Mouse (Mus musculus) Muller cell, postnatal 12 days (primary cell): ENCODE data around the gene Gpr27.
A peak's percentile ranks its signal among the peaks of the same experiment; 100 is the strongest.

Experiments
- DNase-seq: peaks from one replicate; pipeline ENCODE4 v3.0.0-alpha.2; 2015; ENCODE audit errors: inconsistent ontology term

Gene Gpr27

GRCm38 (mm10) chr6:99677325-99677724 is 15.2 kb upstream of the Gpr27 start:
- no peak for DNase-seq

- DNase-seq, result no peak
These were observed 14.4 kb upstream of the Gpr27 start for GRCm38 (mm10) chr6:99678108-99678507.

- no peak for DNase-seq
These were observed 8.5 kb upstream of the Gpr27 start for GRCm38 (mm10) chr6:99683974-99684373.

- no peak for DNase-seq
These were observed 7.6 kb upstream of the Gpr27 start for GRCm38 (mm10) chr6:99684899-99685298.

GRCm38 (mm10) chr6:99688513-99688912 is 4.0 kb upstream of the Gpr27 start:
- DNase-seq, result no peak

GRCm38 (mm10) chr6:99691666-99692205 is 743 bp upstream of the Gpr27 start:
- no peak for DNase-seq

- peak; percentile 13 for DNase-seq
These were observed 700 bp downstream of the Gpr27 start for GRCm38 (mm10) chr6:99692916-99693841.

GRCm38 (mm10) chr6:99700484-99700883 is 8.0 kb downstream of the Gpr27 start:
- no peak for DNase-seq

GRCm38 (mm10) chr6:99711576-99712101 is 19.2 kb downstream of the Gpr27 start:
- DNase-seq, result no peak

GRCm38 (mm10) chr6:99713256-99713655 is 20.8 kb downstream of the Gpr27 start:
- DNase-seq, result no peak

- no peak for DNase-seq
These were observed 22.7 kb downstream of the Gpr27 start for GRCm38 (mm10) chr6:99715191-99715590.

GRCm38 (mm10) chr6:99715913-99716312 is 23.4 kb downstream of the Gpr27 start:
- DNase-seq, result no peak

GRCm38 (mm10) chr6:99721032-99721431 is 28.6 kb downstream of the Gpr27 start:
- DNase-seq, result no peak

- DNase-seq, result no peak
These were observed 29.9 kb downstream of the Gpr27 start for GRCm38 (mm10) chr6:99722390-99722789.

- DNase-seq, result peak; percentile 21
These were observed 33.6 kb downstream of the Gpr27 start, which contains the start of gene Prok2 for GRCm38 (mm10) chr6:99725971-99726561. TSS of gene Prok2 (minus strand) at chr6:99726392.

- peak; percentile 11 for DNase-seq
These were observed 34.3 kb downstream of the Gpr27 start for GRCm38 (mm10) chr6:99726576-99727303.

- DNase-seq, result no peak
These were observed 37.4 kb downstream of the Gpr27 start for GRCm38 (mm10) chr6:99729853-99730252.

- DNase-seq, result no peak
These were observed 39.4 kb downstream of the Gpr27 start for GRCm38 (mm10) chr6:99731926-99732325.

- no peak for DNase-seq
These were observed 40.2 kb downstream of the Gpr27 start for GRCm38 (mm10) chr6:99732673-99733072.

- DNase-seq, result peak; percentile 26
These were observed 42.2 kb downstream of the Gpr27 start for GRCm38 (mm10) chr6:99734666-99735065.

GRCm38 (mm10) chr6:99742866-99743265 is 50.4 kb downstream of the Gpr27 start:
- no peak for DNase-seq
